Mouse (Mus musculus) bone marrow macrophage, adult 2 months (primary cell): ENCODE measurements at regions not wholly inside any gene's neighbourhood (a gene's known extent, or its start where the extent isn't known, plus 50 kb on each side); places are given as distances from the start of the nearest gene placed in this dataset.

ENCODE experiments used
- H3K27ac ChIP-seq: 2 replicates; pipeline ENCODE4 v1.5.1; 2012; ENCODE audit warnings: low read depth, low read length; ENCODE audit not compliant: insufficient read depth
- H3K4me1 ChIP-seq: 2 replicates; pipeline ENCODE4 v1.6.1; 2012; ENCODE audit warnings: low read length; ENCODE audit not compliant: control insufficient read depth, insufficient read depth
- H3K4me3 ChIP-seq: 2 replicates; pipeline ENCODE4 v1.5.1; 2012; ENCODE audit warnings: mild to moderate bottlenecking, low read length, moderate library complexity; ENCODE audit not compliant: insufficient read depth
- CTCF ChIP-seq: IDR thresholded peaks from 2 replicates; pipeline ENCODE4 v1.5.1; 2012; ENCODE audit warnings: low read depth, mild to moderate bottlenecking, low read length, moderate library complexity
- POLR2A ChIP-seq: IDR thresholded peaks from 2 replicates; pipeline ENCODE4 v1.6.1; 2012; ENCODE audit warnings: mild to moderate bottlenecking, low read depth, low read length, borderline replicate concordance

- no peak overlapping the region for H3K27ac ChIP-seq
- no peak overlapping the region for H3K4me3 ChIP-seq
- no peaks in the 10 kb centered on the region for H3K4me1 ChIP-seq
- TF ChIP-seq POLR2A (no peak), CTCF (no peak)
Observed at GRCm38 (mm10) chr11:43989911-43990430, 89.0 kb upstream of the Adra1b start.

DNA sequence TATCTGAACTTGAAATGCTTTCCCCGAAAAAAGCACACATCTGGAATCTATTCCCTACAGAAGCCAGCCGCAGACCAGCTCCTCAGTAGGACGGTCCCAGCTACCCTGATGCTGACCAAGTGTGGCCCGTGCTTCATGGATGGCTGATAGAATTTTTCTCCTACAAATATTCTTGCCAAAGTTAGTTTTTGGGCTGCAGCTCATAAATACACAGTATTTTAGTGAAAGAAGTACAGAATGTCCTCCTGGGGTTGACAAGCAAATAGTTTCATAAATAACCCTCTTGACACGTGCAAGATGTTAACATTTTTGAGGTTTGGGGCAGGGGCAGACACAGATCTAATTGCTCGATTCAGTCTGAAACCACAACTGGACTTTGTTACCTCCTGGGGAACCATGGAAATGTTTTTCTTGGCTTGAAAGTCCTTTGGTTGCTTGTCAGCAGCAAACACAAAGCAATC, 91.0 kb upstream of the Adra1b start:
- Histone ChIP-seq H3K4me3 (no peak overlapping the region), H3K4me1 (no peaks in the 10 kb centered on the region), H3K27ac (no peak overlapping the region)
- TF ChIP-seq POLR2A (no peak), CTCF (no peak)

- no peak for TF ChIP-seq POLR2A
- TF ChIP-seq CTCF, result no peak
- H3K4me3 ChIP-seq, result no peak overlapping the region
- H3K27ac ChIP-seq, result no peak overlapping the region
Observed at GRCm38 (mm10) chr11:43998046-43998725, 97.2 kb upstream of the Adra1b start.

DNA sequence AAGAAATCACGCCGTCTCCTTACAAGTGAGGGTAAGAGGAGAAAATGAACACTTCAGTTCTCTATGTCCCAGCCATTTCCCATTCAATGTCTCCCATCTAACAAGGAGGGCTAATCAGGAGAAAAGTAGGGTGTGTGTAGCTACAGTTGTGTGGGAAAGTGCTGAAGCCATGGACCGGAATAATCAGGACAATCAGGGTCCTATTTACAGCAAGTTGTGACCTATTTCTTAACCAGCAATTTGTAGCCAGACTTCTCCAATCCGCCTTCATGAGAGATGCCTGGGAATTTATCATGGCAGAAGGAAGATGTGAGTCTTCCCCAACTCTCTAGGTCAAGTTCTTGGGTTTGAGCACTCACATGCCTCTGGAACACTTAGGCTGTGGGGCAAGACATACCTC, 99.0 kb upstream of the Adra1b start:
- Histone ChIP-seq H3K4me3 (no peak overlapping the region), H3K4me1 (no peaks in the 10 kb centered on the region), H3K27ac (no peak overlapping the region)
- no peak for TF ChIP-seq CTCF

More at GRCm38 (mm10) chr11:43998046-43998725, 97.2 kb upstream of the Adra1b start:
- no peaks in the 10 kb centered on the region for H3K4me1 ChIP-seq

DNA sequence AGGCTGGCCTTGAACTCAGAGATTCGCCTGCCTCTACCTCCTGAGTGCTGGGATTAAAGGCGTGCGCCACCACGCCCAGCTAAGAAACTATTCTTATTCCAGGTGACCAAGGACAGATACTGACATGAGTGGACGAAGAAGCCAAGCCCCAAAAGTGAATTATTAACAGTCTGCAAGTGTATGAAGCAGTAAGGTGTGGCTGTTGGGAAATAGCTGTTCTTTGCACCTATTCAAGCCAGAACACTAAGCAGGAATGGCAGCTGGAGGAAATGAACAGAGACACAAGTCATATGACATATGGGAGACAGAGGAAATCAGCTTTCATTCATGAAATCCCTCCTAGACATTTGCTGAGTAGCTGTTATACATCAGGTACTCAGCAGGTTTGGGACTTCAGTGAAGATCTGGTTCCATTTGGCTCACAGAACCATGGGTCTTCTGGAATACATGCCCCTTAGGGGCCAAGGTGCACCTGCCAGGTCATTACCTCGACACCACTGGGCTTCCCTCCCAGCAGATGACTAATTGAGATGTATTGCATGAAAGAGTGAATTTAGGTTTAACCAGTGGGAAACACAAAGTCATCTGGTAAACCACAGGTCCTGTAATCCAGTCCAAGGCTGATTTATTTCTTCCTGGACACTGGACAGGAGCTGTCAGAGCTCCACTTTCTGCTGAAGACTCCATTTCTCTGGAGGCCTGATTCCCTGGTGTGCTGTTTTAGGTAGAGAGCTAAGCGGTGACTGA, 101.0 kb upstream of the Adra1b start:
- H3K27ac ChIP-seq, result no peak overlapping the region
- no peak for TF ChIP-seq POLR2A
- no peak for TF ChIP-seq CTCF
- no peak overlapping the region for H3K4me3 ChIP-seq
- H3K4me1 ChIP-seq, result no peaks in the 10 kb centered on the region

GRCm38 (mm10) chr11:44002716-44003522, 101.9 kb upstream of the Adra1b start:
- no peak overlapping the region for H3K27ac ChIP-seq
- no peak overlapping the region for H3K4me3 ChIP-seq
- TF ChIP-seq POLR2A (no peak), CTCF (no peak)
- H3K4me1 ChIP-seq, result no peaks in the 10 kb centered on the region

DNA sequence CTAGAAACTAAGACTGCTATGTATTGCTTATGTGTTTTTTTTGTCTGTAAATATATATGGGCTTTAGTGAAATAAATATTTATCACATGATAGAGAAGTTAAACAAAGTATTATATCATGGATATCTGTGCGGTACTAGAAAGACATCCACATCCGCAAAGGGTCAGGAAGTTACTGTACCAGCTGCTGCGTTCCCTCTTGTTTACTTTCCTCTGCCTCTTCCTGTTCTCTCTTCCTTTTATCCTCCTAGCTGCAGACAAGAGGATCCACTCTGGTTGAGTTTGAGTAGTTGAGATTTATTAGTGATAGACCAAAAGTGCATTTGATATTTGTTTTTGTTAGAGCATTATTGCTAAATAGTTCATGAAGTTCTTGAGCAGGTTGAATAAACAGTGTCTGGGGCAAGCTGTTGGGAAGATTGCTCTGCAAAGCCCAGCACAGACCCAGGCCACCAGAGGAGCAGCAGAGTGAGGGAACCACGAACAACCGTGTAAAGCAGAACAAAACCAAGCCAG, 106.6 kb upstream of the Adra1b start:
- no peak overlapping the region for H3K4me3 ChIP-seq
- TF ChIP-seq CTCF (no peak), POLR2A (no peak)
- H3K4me1 ChIP-seq, result no peaks in the 10 kb centered on the region
- no peak overlapping the region for H3K27ac ChIP-seq

GRCm38 (mm10) chr11:44012314-44012713, 111.3 kb upstream of the Adra1b start:
- TF ChIP-seq CTCF (no peak), POLR2A (no peak)
- Histone ChIP-seq H3K4me1 (no peaks in the 10 kb centered on the region), H3K27ac (no peak overlapping the region), H3K4me3 (no peak overlapping the region)

GRCm38 (mm10) chr11:44013841-44014240, 112.8 kb upstream of the Adra1b start:
- no peaks in the 10 kb centered on the region for H3K4me1 ChIP-seq
- no peak overlapping the region for H3K27ac ChIP-seq
- no peak overlapping the region for H3K4me3 ChIP-seq
- no peak for TF ChIP-seq CTCF
- no peak for TF ChIP-seq POLR2A

GRCm38 (mm10) chr11:44021638-44022037, 120.6 kb upstream of the Adra1b start:
- no peak overlapping the region for H3K27ac ChIP-seq
- TF ChIP-seq POLR2A, result no peak
- TF ChIP-seq CTCF, result no peak
- no peak overlapping the region for H3K4me3 ChIP-seq
- H3K4me1 ChIP-seq, result no peaks in the 10 kb centered on the region
